Mouse (Mus musculus) kidney, embryonic 16.5 days (tissue): ENCODE results near the gene Gcnt1. TPM values are rescaled to one million over a fixed set of nuclear protein-coding genes. Genes with fewer than 3 reads are reported as not detected.

Source experiments
- ATAC-seq: fragments of 200-750 bp; cut with Nextera tagmentation; 2 replicates; pipeline ENCODE4 v1.8.0; 2017; ENCODE audit warnings: moderate TSS enrichment; ENCODE audit not compliant: low FRiP score, low TSS enrichment
- H3K27ac ChIP-seq: fragments of 300-500 bp; sonication (generic); 2 replicates; pipeline ENCODE4 v1.5.1; 2014; ENCODE audit warnings: low read length
- H3K27me3 ChIP-seq: fragments of 300-500 bp; sonication (generic); 2 replicates; pipeline ENCODE4 v1.6.1; 2014; ENCODE audit warnings: low read length, control low read depth, mixed read lengths; ENCODE audit not compliant: insufficient read depth
- H3K36me3 ChIP-seq: fragments of 300-500 bp; sonication (generic); 2 replicates; pipeline ENCODE4 v1.6.1; 2014; ENCODE audit warnings: low read length, control low read depth, mixed read lengths; ENCODE audit not compliant: insufficient read depth
- H3K4me1 ChIP-seq: fragments of 300-500 bp; sonication (generic); 2 replicates; pipeline ENCODE4 v1.6.1; 2014; ENCODE audit warnings: low read length, control low read depth, mixed read lengths; ENCODE audit not compliant: insufficient read depth
- H3K4me2 ChIP-seq: fragments of 300-500 bp; sonication (generic); replicated peaks from 2 replicates; pipeline ENCODE4 v1.6.1; 2014; ENCODE audit warnings: low read depth, low read length
- H3K4me3 ChIP-seq: fragments of 300-500 bp; sonication (generic); 2 replicates; pipeline ENCODE4 v1.5.1; 2014; ENCODE audit warnings: mild to moderate bottlenecking, low read length
- H3K9ac ChIP-seq: fragments of 300-500 bp; sonication (generic); replicated peaks from 2 replicates; pipeline ENCODE4 v1.6.1; 2014; ENCODE audit warnings: low read length
- H3K9me3 ChIP-seq: fragments of 300-500 bp; sonication (generic); 2 replicates; pipeline ENCODE4 v1.6.1; 2016; ENCODE audit warnings: low read length, control low read depth
- WGBS: fragments of 180-500 bp; shearing (Covaris S2); extraction: QIAGEN DNeasy Blood & Tissue Kit; methylation state at CpG from one replicate; pipeline ENCODE4 v1.1.7; 2014; 5-methylcytosine and 5-hydroxymethylcytosine counted together
- polyA plus RNA-seq: library from polyadenylated mRNA; unstranded; fragments of >200 nt; fragmentation: Nextera tagmentation; extraction: Ambion mirVana; gene quantifications from 2 replicates; pipeline ENCODE4 v1.2.1, GENCODE M21; 2015

Gene Gcnt1
- polyA plus RNA-seq, 1 experiment from 2014 or later: 42.4 TPM

GRCm38 (mm10) chr19:17397922-17398321, 25.3 kb upstream of the Gcnt1 start:
- no peak overlapping the region for H3K27ac ChIP-seq
- H3K4me2 ChIP-seq: no peak overlapping the region
- H3K4me3 ChIP-seq: no peak overlapping the region
- peaks cover 18% of the 10 kb centered on the region for H3K36me3 ChIP-seq
- no peaks in the 10 kb centered on the region for H3K27me3 ChIP-seq
- no peak for ATAC-seq
- H3K4me1 ChIP-seq: peaks cover 17% of the 10 kb centered on the region
- 74% methylated on average over 5 of the region's 5 CpGs for WGBS
- no peak overlapping the region for H3K9ac ChIP-seq
- no peaks in the 10 kb centered on the region for H3K9me3 ChIP-seq

DNA sequence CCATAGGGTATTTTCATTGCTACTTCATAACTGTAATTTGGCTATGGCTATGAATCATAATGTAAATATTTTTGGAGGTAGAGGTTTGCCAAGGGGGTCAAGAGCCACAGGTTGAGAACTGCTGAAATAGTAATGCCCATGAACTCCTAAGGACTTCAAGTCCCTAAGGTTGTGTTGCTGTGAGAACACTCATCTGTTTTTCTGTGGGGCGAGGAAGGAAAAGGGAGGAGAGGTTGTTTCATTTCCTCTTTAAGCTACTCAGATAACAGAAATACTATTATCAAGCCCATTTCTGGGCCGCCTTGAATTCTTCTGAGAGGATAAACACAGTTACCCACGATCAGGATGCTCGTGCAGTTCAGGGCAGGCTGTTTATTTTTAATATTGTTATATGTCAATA, 24.2 kb upstream of the Gcnt1 start:
- H3K9ac ChIP-seq: no peak overlapping the region
- H3K27me3 ChIP-seq: no peaks in the 10 kb centered on the region
- H3K4me3 ChIP-seq: no peak overlapping the region
- H3K4me1 ChIP-seq: peaks cover 18% of the 10 kb centered on the region
- H3K9me3 ChIP-seq: no peaks in the 10 kb centered on the region
- ATAC-seq: no peak
- no peak overlapping the region for H3K27ac ChIP-seq
- 78% methylated on average over 4 of the region's 4 CpGs for WGBS
- no peak overlapping the region for H3K4me2 ChIP-seq
- peaks cover 18% of the 10 kb centered on the region for H3K36me3 ChIP-seq

- under 1% methylated on average over 80 of the region's 83 CpGs for WGBS
- Histone ChIP-seq H3K36me3 (peaks cover 16% of the 10 kb centered on the region), H3K4me1 (peaks cover 18% of the 10 kb centered on the region), H3K9ac (peak within 1 kb of the TSS; percentile 88), H3K27me3 (no peaks in the 10 kb centered on the region), H3K4me3 (peak within 1 kb of the TSS; percentile 96), H3K27ac (peak within 1 kb of the TSS; percentile 78), H3K4me2 (peak within 1 kb of the TSS; percentile 71), H3K9me3 (no peaks in the 10 kb centered on the region)
- peak; percentile 98 for ATAC-seq
These were observed 21.4 kb upstream of the Gcnt1 start, which contains the start of gene Rfk for GRCm38 (mm10) chr19:17393841-17394591. TSS of gene Rfk (plus strand) at chr19:17394043.

GRCm38 (mm10) chr19:17392866-17393265, 20.2 kb upstream of the Gcnt1 start:
- Histone ChIP-seq H3K36me3 (peaks cover 6% of the 10 kb centered on the region; the same call in 1 of the 2 replicates), H3K27me3 (no peaks in the 10 kb centered on the region), H3K4me3 (no peak overlapping the region), H3K4me1 (peaks cover 18% of the 10 kb centered on the region), H3K9me3 (no peaks in the 10 kb centered on the region), H3K27ac (no peak overlapping the region), H3K9ac (no peak overlapping the region), H3K4me2 (peak overlapping the region; percentile 71)
- whole genome bisulfite sequencing: 17% methylated on average over 3 of the region's 3 CpGs
- ATAC-seq: no peak

- no peak overlapping the region for H3K27ac ChIP-seq
- no peak overlapping the region for H3K4me3 ChIP-seq
- ATAC-seq: no peak
- 16% methylated on average over 2 of the region's 2 CpGs for WGBS
- H3K9me3 ChIP-seq: no peaks in the 10 kb centered on the region
- H3K27me3 ChIP-seq: no peaks in the 10 kb centered on the region
- peaks cover 18% of the 10 kb centered on the region for H3K4me1 ChIP-seq
- H3K36me3 ChIP-seq: no peaks in the 10 kb centered on the region
- H3K4me2 ChIP-seq: no peak overlapping the region
- H3K9ac ChIP-seq: no peak overlapping the region
These were observed 15.8 kb upstream of the Gcnt1 start for GRCm38 (mm10) chr19:17388404-17388803.

- Histone ChIP-seq H3K9ac (no peak overlapping the region), H3K27me3 (no peaks in the 10 kb centered on the region), H3K4me1 (peaks cover 11% of the 10 kb centered on the region; the same call in 1 of the 2 replicates), H3K9me3 (no peaks in the 10 kb centered on the region), H3K4me2 (no peak overlapping the region), H3K4me3 (no peak overlapping the region), H3K27ac (no peak overlapping the region), H3K36me3 (no peaks in the 10 kb centered on the region)
- no peak for ATAC-seq
- 19% methylated on average over 6 of the region's 6 CpGs for WGBS
These were observed 13.8 kb upstream of the Gcnt1 start for GRCm38 (mm10) chr19:17386424-17386823.

GRCm38 (mm10) chr19:17385426-17385825, 12.8 kb upstream of the Gcnt1 start:
- H3K9me3 ChIP-seq: no peaks in the 10 kb centered on the region
- H3K4me1 ChIP-seq: peaks cover 11% of the 10 kb centered on the region; the same call in 1 of the 2 replicates
- WGBS: 48% methylated on average over 1 of the region's 1 CpGs
- H3K4me2 ChIP-seq: no peak overlapping the region
- H3K4me3 ChIP-seq: no peak overlapping the region
- peak overlapping the region; percentile 33; the same call in 1 of the 2 replicates for H3K27ac ChIP-seq
- ATAC-seq: 0 out of 2 replicates have a peak, but pooled peaks have one; percentile 52
- no peaks in the 10 kb centered on the region for H3K27me3 ChIP-seq
- no peak overlapping the region for H3K9ac ChIP-seq
- H3K36me3 ChIP-seq: no peaks in the 10 kb centered on the region

GRCm38 (mm10) chr19:17385022-17385421, 12.4 kb upstream of the Gcnt1 start:
- no peaks in the 10 kb centered on the region for H3K9me3 ChIP-seq
- no peak overlapping the region for H3K4me3 ChIP-seq
- peaks cover 11% of the 10 kb centered on the region; the same call in 1 of the 2 replicates for H3K4me1 ChIP-seq
- H3K9ac ChIP-seq: no peak overlapping the region
- H3K27ac ChIP-seq: no peak overlapping the region
- ATAC-seq: no peak
- no peak overlapping the region for H3K4me2 ChIP-seq
- WGBS: 89% methylated on average over 4 of the region's 4 CpGs
- no peaks in the 10 kb centered on the region for H3K36me3 ChIP-seq
- no peaks in the 10 kb centered on the region for H3K27me3 ChIP-seq

GRCm38 (mm10) chr19:17382807-17383397, 10.3 kb upstream of the Gcnt1 start:
- peaks cover 11% of the 10 kb centered on the region; the same call in 1 of the 2 replicates for H3K4me1 ChIP-seq
- WGBS: 82% methylated on average over 6 of the region's 6 CpGs
- H3K27ac ChIP-seq: no peak overlapping the region
- H3K9ac ChIP-seq: no peak overlapping the region
- no peak overlapping the region for H3K4me2 ChIP-seq
- H3K27me3 ChIP-seq: no peaks in the 10 kb centered on the region
- no peak for ATAC-seq
- H3K36me3 ChIP-seq: no peaks in the 10 kb centered on the region
- H3K9me3 ChIP-seq: no peaks in the 10 kb centered on the region
- no peak overlapping the region for H3K4me3 ChIP-seq

DNA sequence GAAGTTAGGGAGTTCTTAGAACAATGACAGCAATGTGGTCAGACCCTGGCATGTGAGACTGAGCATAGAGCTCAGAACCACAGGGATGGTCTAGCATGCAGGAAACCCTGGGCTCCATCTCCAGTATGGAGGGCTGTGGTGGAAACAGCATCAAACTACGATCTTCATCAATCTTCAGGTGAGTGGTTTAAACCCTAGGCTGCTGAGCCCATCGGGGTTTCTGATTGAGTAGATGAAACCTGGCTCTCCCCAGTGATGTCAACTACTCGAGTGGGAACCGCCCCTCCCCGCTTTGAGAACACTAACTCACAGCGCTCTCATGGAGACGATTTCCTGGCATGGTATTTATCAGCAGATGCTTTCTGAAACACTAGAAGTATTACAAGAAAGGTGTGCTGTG, 7.9 kb upstream of the Gcnt1 start:
- Histone ChIP-seq H3K9ac (no peak overlapping the region), H3K4me1 (0 out of 2 replicates have a peak, but pooled peaks cover 1% of the 10 kb centered on the region), H3K36me3 (no peaks in the 10 kb centered on the region), H3K27me3 (no peaks in the 10 kb centered on the region), H3K4me3 (no peak overlapping the region), H3K27ac (no peak overlapping the region), H3K4me2 (no peak overlapping the region), H3K9me3 (no peaks in the 10 kb centered on the region)
- 60% methylated on average over 7 of the region's 7 CpGs for WGBS
- no peak for ATAC-seq
